Mouse (Mus musculus) natural killer cell, adult 2 months (primary cell): Measurements from ENCODE around the gene Robo3.

Experiments
- DNase-seq, 2 experiments: peaks; one replicate each; pipeline ENCODE4 v3.0.0; 2022; ENCODE audit warnings: low spot score in 2 of 2

Robo3 gene

DNA sequence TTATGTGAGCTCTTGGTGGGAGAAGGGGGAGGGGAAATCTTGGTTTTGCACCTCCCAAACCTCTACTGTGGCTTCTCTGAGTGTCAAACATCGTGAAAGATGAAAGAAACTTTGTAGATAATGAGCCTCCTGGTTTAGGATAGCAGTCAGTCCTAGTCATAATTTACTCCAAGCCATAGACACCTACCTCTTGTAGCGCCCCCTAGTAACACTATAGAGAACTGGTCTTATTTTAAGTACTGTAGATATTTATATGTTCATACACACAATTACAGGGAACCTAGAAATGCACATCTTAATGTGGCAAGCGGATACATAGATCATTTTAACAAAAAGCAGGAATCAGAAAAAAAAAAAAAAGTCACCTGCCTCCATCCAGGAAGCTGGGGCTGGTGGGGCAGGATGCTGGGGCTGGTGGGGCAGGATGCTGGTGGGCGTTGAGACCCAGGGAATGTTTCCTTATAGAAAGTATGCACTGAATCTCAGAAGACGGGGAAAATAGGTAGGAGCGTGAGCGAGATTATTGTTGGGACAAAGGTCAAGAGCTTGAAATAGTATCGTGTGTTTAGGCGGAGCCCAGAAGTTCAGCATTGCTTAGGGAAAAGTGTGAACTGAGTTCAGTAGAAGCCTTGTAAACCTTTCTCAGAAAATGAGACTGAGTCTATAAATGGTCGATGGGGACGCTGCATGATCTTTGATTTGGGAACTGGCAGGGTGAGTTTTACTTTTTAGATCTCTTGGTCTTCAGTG is 64.8 kb downstream of the Robo3 start:
- no peak for DNase-seq

DNA sequence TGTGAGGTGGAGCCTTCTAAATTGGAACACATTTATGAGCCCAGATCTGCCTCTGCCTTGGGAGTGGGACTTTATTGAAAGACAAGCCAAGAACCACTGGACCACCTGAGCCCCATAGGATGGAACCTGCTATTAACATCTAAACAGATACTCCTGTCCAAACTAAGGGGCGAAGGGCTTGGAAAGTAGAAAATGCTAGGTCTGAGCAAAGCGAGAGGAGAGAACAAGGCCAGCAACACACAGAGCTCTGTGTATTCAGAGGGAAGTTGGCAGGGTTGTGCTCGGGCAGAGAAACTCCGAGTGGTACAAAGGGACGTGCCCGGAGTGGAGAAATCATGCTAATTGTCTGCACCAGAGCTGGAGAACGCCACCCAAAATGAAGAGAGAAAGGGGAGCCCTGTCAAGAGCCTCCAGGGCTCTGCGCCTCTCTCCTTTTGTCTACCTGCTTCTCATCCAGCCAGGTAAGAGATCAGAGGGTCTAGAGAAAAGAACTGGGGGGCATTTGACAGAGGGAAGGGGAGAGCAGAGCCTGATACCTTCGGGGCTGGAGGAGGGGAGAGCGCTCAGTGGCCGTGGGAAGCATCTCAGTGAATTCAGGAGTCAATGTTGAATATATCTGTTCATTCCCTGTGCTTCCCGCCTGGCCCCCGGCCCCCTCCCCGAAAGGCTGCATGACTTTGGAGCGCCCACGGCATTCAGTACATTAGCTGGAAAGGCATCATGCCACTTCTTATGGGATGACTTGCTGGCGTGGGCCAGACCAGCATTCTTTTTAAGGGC is 65.6 kb downstream of the Robo3 start, which contains the start of gene Hepacam:
Gene Hepacam (plus strand): TSS at position 51 of the 780 bp plus-strand sequence.
- DNase-seq = no peak

DNA sequence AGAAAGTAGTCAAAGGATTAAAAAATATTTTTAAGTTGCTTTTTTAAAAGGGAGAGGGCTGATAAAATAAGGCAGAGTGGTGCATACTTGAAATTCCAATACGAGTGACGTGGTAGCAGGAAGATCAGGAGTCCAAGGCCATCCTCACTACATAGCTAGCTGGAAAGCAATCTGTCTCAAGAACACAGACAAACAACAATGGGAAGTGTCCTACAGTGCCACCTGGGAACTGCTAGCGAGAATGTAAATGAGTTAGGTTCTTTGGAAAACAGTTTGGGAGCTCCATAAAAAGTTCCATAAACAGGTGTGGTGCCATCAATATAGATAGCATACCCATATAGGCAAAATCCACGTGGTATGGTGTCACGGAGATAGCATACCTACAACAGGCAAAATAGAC is 67.3 kb downstream of the Robo3 start:
- DNase-seq = no peak
